Mouse (Mus musculus): ENCODE measurements around the gene AL731706.2. TPM values are rescaled to one million over a fixed set of nuclear protein-coding genes. Genes with fewer than 3 reads are reported as not detected.

Gene AL731706.2
- polyA plus RNA-seq, 1 experiment: 21.8 TPM

DNA sequence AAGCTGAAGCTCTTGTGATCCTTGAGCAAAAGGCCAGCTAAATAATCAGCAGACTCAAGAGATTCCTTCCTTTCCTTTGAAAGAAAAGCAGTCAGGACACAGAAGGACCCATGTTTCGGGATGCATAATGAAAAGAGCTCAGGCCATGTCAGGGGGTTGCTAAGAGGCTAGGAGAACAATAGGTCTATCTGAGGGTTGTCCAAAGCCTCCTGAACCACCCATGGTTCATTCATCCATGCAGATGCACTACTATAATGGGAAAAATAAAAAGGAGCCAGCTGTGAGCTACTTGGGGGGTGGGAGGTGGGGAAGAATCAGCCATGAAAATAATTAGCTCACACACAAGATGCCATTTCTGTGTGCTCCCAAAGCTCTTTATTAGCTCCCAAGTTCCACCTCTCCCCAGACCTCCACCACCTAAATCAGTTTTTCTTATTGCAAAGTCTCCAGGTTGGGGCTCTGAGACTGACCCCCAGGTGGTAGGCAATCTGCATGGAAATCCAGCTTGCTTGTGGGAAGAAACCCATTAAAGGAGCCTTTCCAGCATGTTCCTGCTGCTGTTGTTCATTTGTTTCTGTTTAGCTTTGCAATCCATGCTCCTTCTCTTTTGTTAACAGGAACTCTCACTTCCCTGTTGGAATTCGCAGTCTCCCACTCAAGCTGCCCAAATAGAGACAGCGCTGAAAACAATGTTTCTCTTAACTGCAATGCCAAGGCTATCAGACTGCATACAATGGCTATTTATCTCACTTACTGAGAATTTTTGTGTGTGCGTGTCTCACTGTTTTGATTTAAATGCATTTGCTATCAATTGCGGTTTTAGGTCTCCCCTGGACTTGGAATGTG, 30.7 kb downstream of the AL731706.2 start:
- Histone ChIP-seq H3K4me2 (ENCODE audit: low read depth) (no peak overlapping the region), H3K27me3 (ENCODE audit: control insufficient read depth, insufficient read depth, insufficient read length) (no peaks in the 10 kb centered on the region), H3K4me3 (no peak overlapping the region), H3K36me3 (ENCODE audit: control insufficient read depth, insufficient read depth) (no peaks in the 10 kb centered on the region), H3ac (ENCODE audit: control insufficient read depth, insufficient read length) (no peak overlapping the region), H3K79me2 (ENCODE audit: control insufficient read depth, insufficient read depth) (no peaks in the 10 kb centered on the region)
- TF ChIP-seq POLR2A (IDR thresholded peaks at IDR 0.05; ENCODE audit: insufficient read length, low read depth): no peak
- no peak for TF ChIP-seq TCF3 (IDR thresholded peaks at IDR 0.05; ENCODE audit: insufficient read length, low read depth)
- TF ChIP-seq REST (IDR thresholded peaks at IDR 0.05; ENCODE audit: insufficient read depth, insufficient read length): no peak
- TF ChIP-seq POLR2AphosphoS2 (IDR thresholded peaks at IDR 0.05; ENCODE audit: insufficient read length, low read depth): no peak
- TF ChIP-seq MAX (IDR thresholded peaks at IDR 0.05; ENCODE audit: low read depth): no peak
- no peak for TF ChIP-seq MYOG (IDR thresholded peaks at IDR 0.05; ENCODE audit: control insufficient read depth in 1 of 3, insufficient read depth in 1 of 3, insufficient read length in 2 of 3, low read depth in 2 of 3)
- no peak for TF ChIP-seq MYOD1 (IDR thresholded peaks at IDR 0.05; ENCODE audit: control insufficient read depth in 1 of 3, insufficient read length in 2 of 3, low read depth in 2 of 3)
- no peak for TF ChIP-seq SRF (IDR thresholded peaks at IDR 0.05; ENCODE audit: control insufficient read depth, insufficient read length, low read depth)
- no peak for TF ChIP-seq E2F4 (IDR thresholded peaks at IDR 0.05; ENCODE audit: insufficient read depth)
- TF ChIP-seq USF1 (IDR thresholded peaks at IDR 0.05; ENCODE audit: low read depth): no peak
- TF ChIP-seq TCF12 (IDR thresholded peaks at IDR 0.05; ENCODE audit: insufficient read depth, poor library complexity, severe bottlenecking): no peak
- TF ChIP-seq CEBPB (IDR thresholded peaks at IDR 0.05; ENCODE audit: insufficient read depth, poor library complexity, severe bottlenecking): no peak

DNA sequence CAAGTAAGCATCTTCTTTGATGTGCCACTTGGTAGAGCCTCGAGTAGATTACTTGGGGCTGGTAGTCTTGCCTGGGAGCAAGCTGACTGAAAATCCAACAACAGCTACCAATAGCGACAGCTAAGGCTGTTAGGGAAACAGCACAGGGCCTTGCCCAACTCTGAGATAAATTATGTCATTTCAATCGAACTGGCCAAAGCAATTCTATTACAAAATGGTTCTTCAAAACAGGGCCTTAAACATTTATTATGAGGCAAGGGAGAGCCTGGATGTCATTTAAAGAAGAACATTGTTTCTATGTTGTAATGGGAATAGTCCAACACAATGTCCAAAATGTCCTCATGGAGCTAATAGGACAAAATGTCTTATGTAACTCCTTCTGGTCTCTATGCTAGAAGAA, 35.1 kb downstream of the AL731706.2 start:
- TF ChIP-seq TCF12 (IDR thresholded peaks at IDR 0.05; ENCODE audit: insufficient read depth, poor library complexity, severe bottlenecking) (no peak), MAX (IDR thresholded peaks at IDR 0.05; ENCODE audit: low read depth) (no peak), E2F4 (IDR thresholded peaks at IDR 0.05; ENCODE audit: insufficient read depth) (no peak), MYOD1 (IDR thresholded peaks at IDR 0.05; ENCODE audit: control insufficient read depth in 1 of 3, insufficient read length in 2 of 3, low read depth in 2 of 3) (no peak), USF1 (IDR thresholded peaks at IDR 0.05; ENCODE audit: low read depth) (no peak), POLR2AphosphoS2 (IDR thresholded peaks at IDR 0.05; ENCODE audit: insufficient read length, low read depth) (no peak), MYOG (IDR thresholded peaks at IDR 0.05; ENCODE audit: control insufficient read depth in 1 of 3, insufficient read depth in 1 of 3, insufficient read length in 2 of 3, low read depth in 2 of 3) (no peak), REST (IDR thresholded peaks at IDR 0.05; ENCODE audit: insufficient read depth, insufficient read length) (no peak), TCF3 (IDR thresholded peaks at IDR 0.05; ENCODE audit: insufficient read length, low read depth) (no peak), POLR2A (IDR thresholded peaks at IDR 0.05; ENCODE audit: insufficient read length, low read depth) (no peak), CEBPB (IDR thresholded peaks at IDR 0.05; ENCODE audit: insufficient read depth, poor library complexity, severe bottlenecking) (no peak), SRF (IDR thresholded peaks at IDR 0.05; ENCODE audit: control insufficient read depth, insufficient read length, low read depth) (no peak)
- H3ac ChIP-seq (ENCODE audit: control insufficient read depth, insufficient read length): no peak overlapping the region
- no peak overlapping the region for H3K4me2 ChIP-seq (ENCODE audit: low read depth)
- no peaks in the 10 kb centered on the region for H3K36me3 ChIP-seq (ENCODE audit: control insufficient read depth, insufficient read depth)
- H3K4me3 ChIP-seq: no peak overlapping the region
- H3K27me3 ChIP-seq (ENCODE audit: control insufficient read depth, insufficient read depth, insufficient read length): no peaks in the 10 kb centered on the region
- no peaks in the 10 kb centered on the region for H3K79me2 ChIP-seq (ENCODE audit: control insufficient read depth, insufficient read depth)

DNA sequence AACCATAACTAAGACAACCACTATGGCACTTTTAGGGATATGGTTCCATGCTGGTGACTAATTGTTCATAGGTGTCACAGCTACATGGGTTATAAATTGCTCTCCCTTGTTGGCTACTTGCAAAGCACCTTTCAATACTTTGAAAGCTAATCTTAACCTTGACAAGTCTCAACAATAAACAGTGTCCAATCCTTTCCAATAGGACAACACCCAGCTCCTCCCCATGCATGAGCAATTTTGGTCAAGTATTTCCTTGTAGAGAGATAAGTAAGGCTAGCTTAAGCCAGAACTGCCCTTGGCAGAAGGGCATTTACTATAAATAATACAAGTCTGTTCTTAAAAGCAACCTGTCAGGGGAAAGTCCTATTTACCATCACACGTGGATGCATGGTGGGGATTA, 47.5 kb downstream of the AL731706.2 start:
- H3K4me2 ChIP-seq (ENCODE audit: low read depth): no peak overlapping the region
- H3K36me3 ChIP-seq (ENCODE audit: control insufficient read depth, insufficient read depth): no peaks in the 10 kb centered on the region
- no peaks in the 10 kb centered on the region for H3K27me3 ChIP-seq (ENCODE audit: control insufficient read depth, insufficient read depth, insufficient read length)
- H3K4me3 ChIP-seq: no peak overlapping the region
- no peak for TF ChIP-seq TCF3 (IDR thresholded peaks at IDR 0.05; ENCODE audit: insufficient read length, low read depth)
- no peak overlapping the region for H3ac ChIP-seq (ENCODE audit: control insufficient read depth, insufficient read length)
- no peaks in the 10 kb centered on the region for H3K79me2 ChIP-seq (ENCODE audit: control insufficient read depth, insufficient read depth)

DNA sequence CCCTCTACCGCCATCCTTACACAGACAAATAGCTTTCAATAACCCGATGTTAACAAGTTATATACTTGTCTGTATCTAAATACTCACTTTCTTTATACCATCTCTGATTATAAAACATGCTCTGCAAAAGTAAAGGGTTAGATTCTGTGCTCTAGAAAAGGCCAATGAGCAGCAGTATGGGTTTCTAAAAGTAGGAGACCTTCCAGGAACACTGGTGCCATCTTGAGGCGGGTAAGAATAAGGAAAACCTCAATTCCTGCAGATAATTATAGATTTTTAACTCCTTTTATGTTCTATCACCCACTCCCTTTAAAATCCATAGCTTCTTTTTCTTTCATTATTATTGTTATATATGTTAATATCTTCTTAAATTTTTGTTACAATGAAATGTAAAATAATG, 49.6 kb downstream of the AL731706.2 start:
- Histone ChIP-seq H3K4me2 (ENCODE audit: low read depth) (no peak overlapping the region), H3K27me3 (ENCODE audit: control insufficient read depth, insufficient read depth, insufficient read length) (no peaks in the 10 kb centered on the region), H3K36me3 (ENCODE audit: control insufficient read depth, insufficient read depth) (no peaks in the 10 kb centered on the region), H3K4me3 (no peak overlapping the region), H3K79me2 (ENCODE audit: control insufficient read depth, insufficient read depth) (no peaks in the 10 kb centered on the region), H3ac (ENCODE audit: control insufficient read depth, insufficient read length) (no peak overlapping the region)
- TF ChIP-seq POLR2AphosphoS2 (IDR thresholded peaks at IDR 0.05; ENCODE audit: insufficient read length, low read depth) (no peak), MYOD1 (IDR thresholded peaks at IDR 0.05; ENCODE audit: control insufficient read depth in 1 of 3, insufficient read length in 2 of 3, low read depth in 2 of 3) (no peak), SRF (IDR thresholded peaks at IDR 0.05; ENCODE audit: control insufficient read depth, insufficient read length, low read depth) (no peak), MYOG (IDR thresholded peaks at IDR 0.05; ENCODE audit: control insufficient read depth in 1 of 3, insufficient read depth in 1 of 3, insufficient read length in 2 of 3, low read depth in 2 of 3) (no peak), POLR2A (IDR thresholded peaks at IDR 0.05; ENCODE audit: insufficient read length, low read depth) (no peak), E2F4 (IDR thresholded peaks at IDR 0.05; ENCODE audit: insufficient read depth) (no peak), TCF12 (IDR thresholded peaks at IDR 0.05; ENCODE audit: insufficient read depth, poor library complexity, severe bottlenecking) (no peak), REST (IDR thresholded peaks at IDR 0.05; ENCODE audit: insufficient read depth, insufficient read length) (no peak), MAX (IDR thresholded peaks at IDR 0.05; ENCODE audit: low read depth) (no peak), CEBPB (IDR thresholded peaks at IDR 0.05; ENCODE audit: insufficient read depth, poor library complexity, severe bottlenecking) (no peak), TCF3 (IDR thresholded peaks at IDR 0.05; ENCODE audit: insufficient read length, low read depth) (no peak), USF1 (IDR thresholded peaks at IDR 0.05; ENCODE audit: low read depth) (no peak)

Other genes with a start within 250 kb of the AL731706.2 start
- gene Snap25, start 172.2 kb downstream of the AL731706.2 start, polyA plus RNA-seq (2012; fragmentation: generic; extraction: Trizol): not detected
- 1.2 TPM for gene Slx4ip, start 5.5 kb upstream of the AL731706.2 start, polyA plus RNA-seq (2012; fragmentation: generic; extraction: Trizol)
- gene AL731706.1, start 5.7 kb upstream of the AL731706.2 start, polyA plus RNA-seq (2012; fragmentation: generic; extraction: Trizol): 19.5 TPM
- gene Mkks, start 5.7 kb upstream of the AL731706.2 start, polyA plus RNA-seq (2012; fragmentation: generic; extraction: Trizol): 3.4 TPM
- 17.9 TPM for gene Jag1, start 231.0 kb upstream of the AL731706.2 start, polyA plus RNA-seq (2012; fragmentation: generic; extraction: Trizol)